Mouse (Mus musculus): ENCODE results near the gene Gm10134. TPM values are rescaled to one million over a fixed set of nuclear protein-coding genes. Genes with fewer than 3 reads are reported as not detected.

Gm10134 gene
- polyA plus RNA-seq, 1 experiment, result 0.37 TPM

- peak; percentile 49 for DNase-seq (ENCODE audit: low read depth)
- no peak for TF ChIP-seq CTCF (IDR thresholded peaks at IDR 0.05; ENCODE audit: borderline replicate concordance, extremely low read depth, insufficient read depth, insufficient read length)
- no peak for TF ChIP-seq POLR2A (IDR thresholded peaks at IDR 0.05; ENCODE audit: borderline replicate concordance, extremely low read depth, insufficient read depth, insufficient read length, poor library complexity, severe bottlenecking)
Measured at GRCm38 (mm10) chr2:28535263-28535540, 29.3 kb downstream of the Gm10134 start.

- no peak for TF ChIP-seq POLR2A (IDR thresholded peaks at IDR 0.05; ENCODE audit: borderline replicate concordance, extremely low read depth, insufficient read depth, insufficient read length, poor library complexity, severe bottlenecking)
- TF ChIP-seq CTCF (IDR thresholded peaks at IDR 0.05; ENCODE audit: borderline replicate concordance, extremely low read depth, insufficient read depth, insufficient read length), result no peak
- peak; percentile 87 for DNase-seq (ENCODE audit: low read depth)
Measured at GRCm38 (mm10) chr2:28535650-28536049, 29.8 kb downstream of the Gm10134 start.

- DNase-seq (ENCODE audit: low read depth), result peak; percentile 65
Measured at GRCm38 (mm10) chr2:28536166-28536565, 30.3 kb downstream of the Gm10134 start.

GRCm38 (mm10) chr2:28536766-28537633, 31.1 kb downstream of the Gm10134 start:
- DNase-seq (ENCODE audit: low read depth), result no peak
- TF ChIP-seq CTCF (IDR thresholded peaks at IDR 0.05; ENCODE audit: borderline replicate concordance, extremely low read depth, insufficient read depth, insufficient read length), result no peak
- TF ChIP-seq POLR2A (IDR thresholded peaks at IDR 0.05; ENCODE audit: borderline replicate concordance, extremely low read depth, insufficient read depth, insufficient read length, poor library complexity, severe bottlenecking), result no peak

More at GRCm38 (mm10) chr2:28536166-28536565, 30.3 kb downstream of the Gm10134 start:
- TF ChIP-seq CTCF (IDR thresholded peaks at IDR 0.05; ENCODE audit: borderline replicate concordance, extremely low read depth, insufficient read depth, insufficient read length), result no peak

GRCm38 (mm10) chr2:28537634-28537920, 31.7 kb downstream of the Gm10134 start:
- TF ChIP-seq POLR2A (IDR thresholded peaks at IDR 0.05; ENCODE audit: borderline replicate concordance, extremely low read depth, insufficient read depth, insufficient read length, poor library complexity, severe bottlenecking) (no peak), CTCF (IDR thresholded peaks at IDR 0.05; ENCODE audit: borderline replicate concordance, extremely low read depth, insufficient read depth, insufficient read length) (no peak)
- DNase-seq (ENCODE audit: low read depth), result peak; percentile 74

GRCm38 (mm10) chr2:28537995-28538816, 32.3 kb downstream of the Gm10134 start:
- no peak for DNase-seq (ENCODE audit: low read depth)
- TF ChIP-seq CTCF (IDR thresholded peaks at IDR 0.05; ENCODE audit: borderline replicate concordance, extremely low read depth, insufficient read depth, insufficient read length) (no peak), POLR2A (IDR thresholded peaks at IDR 0.05; ENCODE audit: borderline replicate concordance, extremely low read depth, insufficient read depth, insufficient read length, poor library complexity, severe bottlenecking) (no peak)

- TF ChIP-seq CTCF (IDR thresholded peaks at IDR 0.05; ENCODE audit: borderline replicate concordance, extremely low read depth, insufficient read depth, insufficient read length), result no peak
- TF ChIP-seq POLR2A (IDR thresholded peaks at IDR 0.05; ENCODE audit: borderline replicate concordance, extremely low read depth, insufficient read depth, insufficient read length, poor library complexity, severe bottlenecking), result no peak
- DNase-seq (ENCODE audit: low read depth), result peak; percentile 72
Measured at GRCm38 (mm10) chr2:28538817-28539128, 32.9 kb downstream of the Gm10134 start.

GRCm38 (mm10) chr2:28539206-28539605, 33.3 kb downstream of the Gm10134 start:
- no peak for TF ChIP-seq POLR2A (IDR thresholded peaks at IDR 0.05; ENCODE audit: borderline replicate concordance, extremely low read depth, insufficient read depth, insufficient read length, poor library complexity, severe bottlenecking)
- no peak for TF ChIP-seq CTCF (IDR thresholded peaks at IDR 0.05; ENCODE audit: borderline replicate concordance, extremely low read depth, insufficient read depth, insufficient read length)
- DNase-seq (ENCODE audit: low read depth), result peak; percentile 88

- DNase-seq (ENCODE audit: low read depth), result no peak
- TF ChIP-seq POLR2A (IDR thresholded peaks at IDR 0.05; ENCODE audit: borderline replicate concordance, extremely low read depth, insufficient read depth, insufficient read length, poor library complexity, severe bottlenecking), result no peak
- no peak for TF ChIP-seq CTCF (IDR thresholded peaks at IDR 0.05; ENCODE audit: borderline replicate concordance, extremely low read depth, insufficient read depth, insufficient read length)
Measured at GRCm38 (mm10) chr2:28539949-28540348, 34.1 kb downstream of the Gm10134 start.

GRCm38 (mm10) chr2:28540587-28541227, 34.8 kb downstream of the Gm10134 start:
- no peak for TF ChIP-seq CTCF (IDR thresholded peaks at IDR 0.05; ENCODE audit: borderline replicate concordance, extremely low read depth, insufficient read depth, insufficient read length)
- TF ChIP-seq POLR2A (IDR thresholded peaks at IDR 0.05; ENCODE audit: borderline replicate concordance, extremely low read depth, insufficient read depth, insufficient read length, poor library complexity, severe bottlenecking), result no peak
- no peak for DNase-seq (ENCODE audit: low read depth)

GRCm38 (mm10) chr2:28543894-28544293, 38.0 kb downstream of the Gm10134 start:
- DNase-seq (ENCODE audit: low read depth), result peak; percentile 49
- TF ChIP-seq CTCF (IDR thresholded peaks at IDR 0.05; ENCODE audit: borderline replicate concordance, extremely low read depth, insufficient read depth, insufficient read length) (no peak), POLR2A (IDR thresholded peaks at IDR 0.05; ENCODE audit: borderline replicate concordance, extremely low read depth, insufficient read depth, insufficient read length, poor library complexity, severe bottlenecking) (no peak)

All from brain, embryonic 14.5 days (tissue).